Comparison of ENCODE assay signal across 8 mouse cellular contexts in genomic region chr8:71660325-71661120, GRCm38 (mm10). TPM values are rescaled to one million over a fixed set of nuclear protein-coding genes. Genes with fewer than 3 reads are reported as not detected.
A peak's percentile ranks its signal among the peaks of the same experiment; 100 is the strongest.
DNase-seq lines count a peak whose midpoint lies in the region; ATAC-seq and TF ChIP-seq lines count a peak whose summit lies in the region.

No protein-coding gene starts in this region.

- H3K27me3 ChIP-seq in embryonic facial prominence, embryonic 12.5 days: peaks cover 67% of the 10 kb centered on the region
- peaks cover 47% of the 10 kb centered on the region for H3K27me3 ChIP-seq in kidney, embryonic 14.5 days (ENCODE audit: control insufficient read depth, insufficient read depth, low read length)
- 0 out of 2 replicates have a peak, but pooled peaks cover 7% of the 10 kb centered on the region for H3K27me3 ChIP-seq in liver, adult 2 months (ENCODE audit: control insufficient read depth, insufficient read depth, low read length)

- peak overlapping the region; percentile 12; the same call in 1 of the 2 replicates for H3K4me2 ChIP-seq in embryonic facial prominence, embryonic 12.5 days (replicated peaks)
- H3K4me2 ChIP-seq in kidney, embryonic 14.5 days (replicated peaks; ENCODE audit: low read depth, low read length): no peak overlapping the region

- no peaks in the 10 kb centered on the region for H3K79me2 ChIP-seq in liver, adult 2 months (ENCODE audit: control insufficient read depth, insufficient read depth, low read length)

- no peak overlapping the region for H3K9ac ChIP-seq in embryonic facial prominence, embryonic 12.5 days
- H3K9ac ChIP-seq in kidney, embryonic 14.5 days (ENCODE audit: low read depth, low read length): no peak overlapping the region
- H3K9ac ChIP-seq in liver, adult 2 months (ENCODE audit: low read depth, low read length): no peak overlapping the region

- ATAC-seq in embryonic facial prominence, embryonic 12.5 days (ENCODE audit: insufficient number of reproducible peaks, insufficient read depth, low FRiP score, low TSS enrichment): peak; percentile 37; the same call in 1 of the 2 replicates
- peak; percentile 65 for ATAC-seq in kidney, embryonic 14.5 days (ENCODE audit: low FRiP score, low TSS enrichment)
- peak; percentile 59 for ATAC-seq in monocyte, adult 5-6 weeks (replicated peaks; ENCODE audit: insufficient number of reproducible peaks, low FRiP score, low TSS enrichment, poor library complexity, severe bottlenecking)

- 6% methylated on average over 36 of the region's 36 CpGs for WGBS in embryonic facial prominence, embryonic 12.5 days
- WGBS in kidney, embryonic 14.5 days: 7% methylated on average over 36 of the region's 36 CpGs
- 16% methylated on average over 36 of the region's 36 CpGs for WGBS in liver, adult 2 months

- no peaks in the 10 kb centered on the region; the same call in 1 of the 2 replicates for H3K4me1 ChIP-seq in embryonic facial prominence, embryonic 12.5 days
- H3K4me1 ChIP-seq in kidney, embryonic 14.5 days (ENCODE audit: control insufficient read depth, insufficient read depth, low read length): peaks cover 4% of the 10 kb centered on the region; the same call in 1 of the 2 replicates
- peaks cover 4% of the 10 kb centered on the region for H3K4me1 ChIP-seq in liver, adult 2 months (ENCODE audit: control insufficient read depth, insufficient read depth, low read length)

- no peak overlapping the region for H3K4me3 ChIP-seq in embryonic facial prominence, embryonic 12.5 days
- H3K4me3 ChIP-seq in kidney, embryonic 14.5 days (ENCODE audit: low read length): no peak overlapping the region
- no peak overlapping the region for H3K4me3 ChIP-seq in liver, adult 2 months (ENCODE audit: insufficient read depth, low read depth, low read length)

- no peaks in the 10 kb centered on the region for H3K36me3 ChIP-seq in embryonic facial prominence, embryonic 12.5 days
- no peaks in the 10 kb centered on the region for H3K36me3 ChIP-seq in kidney, embryonic 14.5 days (ENCODE audit: control insufficient read depth, insufficient read depth, low read length)
- H3K36me3 ChIP-seq in liver, adult 2 months (ENCODE audit: control insufficient read depth, insufficient read depth, low read length): no peaks in the 10 kb centered on the region

- no peak overlapping the region for H3K27ac ChIP-seq in embryonic facial prominence, embryonic 12.5 days
- no peak overlapping the region for H3K27ac ChIP-seq in kidney, embryonic 14.5 days (ENCODE audit: low read depth, low read length)
- H3K27ac ChIP-seq in liver, adult 2 months (replicated peaks; ENCODE audit: insufficient read depth, low read depth, low read length): no peak overlapping the region

- no peak for TF ChIP-seq POLR2A in liver, adult 2 months (IDR thresholded peaks at IDR 0.05; ENCODE audit: extremely low read depth, insufficient read depth, low read length)

- TF ChIP-seq CTCF in liver, adult 2 months (IDR thresholded peaks at IDR 0.05; ENCODE audit: low read depth, low read length): peak; percentile 97

- H3K9me3 ChIP-seq in embryonic facial prominence, embryonic 12.5 days: no peaks in the 10 kb centered on the region
- H3K9me3 ChIP-seq in kidney, embryonic 14.5 days (ENCODE audit: control insufficient read depth, low read length): no peaks in the 10 kb centered on the region

- DNase-seq in A20 (ENCODE audit: low read depth, low spot score): peak; percentile 86
- peak; percentile 90 to 91 for DNase-seq in adrenal gland, postnatal 36 days
- peak; percentile 81 for DNase-seq in heart, adult 8-10 months (ENCODE audit: low spot score)
- DNase-seq in liver, adult 2 months (ENCODE audit: extremely low read depth, low read depth, low spot score): peak; percentile 46
- DNase-seq in spleen, postnatal 14 days (ENCODE audit: low spot score in 2 of 2): peak; percentile 65 to 82

RNA-seq across cellular contexts. Expression of gene Unc13a, which starts 11.0 kb away (rescaled TPM):
- total RNA-seq in adrenal gland, postnatal 36 days (2021): 1 to 10 TPM; 4.6 to 7.3 TPM
- 1.9 and 2.8 TPM in 2 replicates for polyA plus RNA-seq in embryonic facial prominence, embryonic 12.5 days (2016; fragmentation: Nextera tagmentation; extraction: Ambion mirVana)
- total RNA-seq in heart, adult 8-10 months (2022): 1 to 10 TPM in 1 of 4 experiments, under 1 TPM in 3; 0.49 to 1.4 (median 0.57) TPM
- 0.50 and 0.53 TPM in 2 replicates for polyA plus RNA-seq in kidney, embryonic 14.5 days (2014; fragmentation: Nextera tagmentation; extraction: Ambion mirVana)
- 0.09 and 0.20 TPM in 2 replicates for total RNA-seq in liver, adult 2 months (2014; rRNA removed)
- polyA plus RNA-seq in liver, adult 2 months (2012; rRNA removed): 0.15 and 0.72 TPM in 2 replicates
- 0.21 to 0.97 TPM (median 0.29 TPM) in 3 replicates for total RNA-seq in monocyte, adult 5-6 weeks (2017)

RNA-seq across cellular contexts. Expression of gene Jak3, which starts 15.6 kb away (rescaled TPM):
- 10 to 100 TPM; 11.3 to 13.0 TPM for total RNA-seq in adrenal gland, postnatal 36 days (2021)
- 3.4 and 4.5 TPM in 2 replicates for polyA plus RNA-seq in embryonic facial prominence, embryonic 12.5 days (2016; fragmentation: Nextera tagmentation; extraction: Ambion mirVana)
- total RNA-seq in heart, adult 8-10 months (2022): 10 to 100 TPM in 1 of 4 experiments, 1 to 10 TPM in 3; 6.4 to 10.3 (median 7.6) TPM
- polyA plus RNA-seq in kidney, embryonic 14.5 days (2014; fragmentation: Nextera tagmentation; extraction: Ambion mirVana): 3.0 and 5.2 TPM in 2 replicates
- total RNA-seq in liver, adult 2 months (2014; rRNA removed): 4.0 and 4.6 TPM in 2 replicates
- 5.7 and 7.9 TPM in 2 replicates for polyA plus RNA-seq in liver, adult 2 months (2012; rRNA removed)
- 7.1 to 25.6 TPM (median 11.2 TPM) in 3 replicates for total RNA-seq in monocyte, adult 5-6 weeks (2017)

RNA-seq across cellular contexts. Expression of gene Insl3, which starts 28.5 kb away (rescaled TPM):
- total RNA-seq in adrenal gland, postnatal 36 days (2021): 1 to 10 TPM; 4.0 to 4.7 TPM
- polyA plus RNA-seq in embryonic facial prominence, embryonic 12.5 days (2016; fragmentation: Nextera tagmentation; extraction: Ambion mirVana): 0.39 and 0.50 TPM in 2 replicates
- total RNA-seq in heart, adult 8-10 months (2022): 1 to 10 TPM; 2.2 to 4.6 (median 2.5) TPM
- 1.2 TPM in 1 of 2 replicates, not detected in the other for polyA plus RNA-seq in kidney, embryonic 14.5 days (2014; fragmentation: Nextera tagmentation; extraction: Ambion mirVana)
- total RNA-seq in liver, adult 2 months (2014; rRNA removed): 0.74 and 1.1 TPM in 2 replicates
- 4.9 and 8.2 TPM in 2 replicates for polyA plus RNA-seq in liver, adult 2 months (2012; rRNA removed)
- total RNA-seq in monocyte, adult 5-6 weeks (2017): 14.1 TPM in 1 of 3 replicates, not detected in the others

RNA-seq across cellular contexts. Expression of gene B3gnt3, which starts 41.1 kb away (rescaled TPM):
- 1 to 10 TPM; 4.0 to 4.5 TPM for total RNA-seq in adrenal gland, postnatal 36 days (2021)
- polyA plus RNA-seq in embryonic facial prominence, embryonic 12.5 days (2016; fragmentation: Nextera tagmentation; extraction: Ambion mirVana): 0.64 and 0.67 TPM in 2 replicates
- total RNA-seq in heart, adult 8-10 months (2022): 1 to 10 TPM; 4.0 to 6.9 (median 5.3) TPM
- polyA plus RNA-seq in kidney, embryonic 14.5 days (2014; fragmentation: Nextera tagmentation; extraction: Ambion mirVana): 1.1 and 1.6 TPM in 2 replicates
- 0.92 and 1.3 TPM in 2 replicates for total RNA-seq in liver, adult 2 months (2014; rRNA removed)
- polyA plus RNA-seq in liver, adult 2 months (2012; rRNA removed): 1.5 and 2.6 TPM in 2 replicates
- 0.29 to 0.75 TPM in 2 of 3 replicates, not detected in the other for total RNA-seq in monocyte, adult 5-6 weeks (2017)

RNA-seq across cellular contexts. Expression of gene Colgalt1, which starts 49.7 kb away (rescaled TPM):
- total RNA-seq in adrenal gland, postnatal 36 days (2021): 10 to 100 TPM; 57.4 to 61.8 TPM
- polyA plus RNA-seq in embryonic facial prominence, embryonic 12.5 days (2016; fragmentation: Nextera tagmentation; extraction: Ambion mirVana): 72.7 and 72.8 TPM in 2 replicates
- 10 to 100 TPM; 38.4 to 41.5 (median 39.9) TPM for total RNA-seq in heart, adult 8-10 months (2022)
- 61.4 and 76.8 TPM in 2 replicates for polyA plus RNA-seq in kidney, embryonic 14.5 days (2014; fragmentation: Nextera tagmentation; extraction: Ambion mirVana)
- 43.2 and 55.0 TPM in 2 replicates for total RNA-seq in liver, adult 2 months (2014; rRNA removed)
- polyA plus RNA-seq in liver, adult 2 months (2012; rRNA removed): 65.3 and 77.3 TPM in 2 replicates
- 39.9 to 78.4 TPM (median 65.4 TPM) in 3 replicates for total RNA-seq in monocyte, adult 5-6 weeks (2017)
